Mouse (Mus musculus): ENCODE data around the gene Olfr814.
"Not testable (repeated sequence)": the region's sequence is repeated elsewhere in the genome, so short reads cannot be mapped to it uniquely, and the experiment has no call there.

Olfr814 gene

GRCm38 (mm10) chr10:129879751-129880150 is at the start of gene Olfr814:
Gene Olfr814 (minus strand): TSS chr10:129879851.
- not testable (repeated sequence) for DNase-seq

- no peak for DNase-seq
Observed at GRCm38 (mm10) chr10:129915497-129915896, 35.8 kb upstream of the Olfr814 start, which contains the start of gene Olfr816. Gene Olfr816 (minus strand): TSS chr10:129915597.

- DNase-seq = not testable (repeated sequence)
Observed at GRCm38 (mm10) chr10:129905767-129906166, 26.1 kb upstream of the Olfr814 start, which contains the start of gene Olfr815. Gene Olfr815 (minus strand): TSS chr10:129905867.

- DNase-seq = no peak
Observed at GRCm38 (mm10) chr10:129885934-129886333, 6.3 kb upstream of the Olfr814 start.

- not testable (repeated sequence) for DNase-seq
Observed at GRCm38 (mm10) chr10:129885496-129885895, 5.8 kb upstream of the Olfr814 start.

GRCm38 (mm10) chr10:129855067-129855466 is 24.6 kb downstream of the Olfr814 start, which contains the start of gene Olfr813:
Gene Olfr813 (plus strand): TSS chr10:129855367.
- DNase-seq = no peak

- no peak for DNase-seq
Observed at GRCm38 (mm10) chr10:129847343-129847742, 32.3 kb downstream of the Olfr814 start.

- DNase-seq = no peak
Observed at GRCm38 (mm10) chr10:129845994-129846393, 33.7 kb downstream of the Olfr814 start, which contains the start of gene Olfr812. Gene Olfr812 (minus strand): TSS chr10:129846094.
